Mouse (Mus musculus): ENCODE data around the gene Rnf167.

Rnf167 gene

GRCm38 (mm10) chr11:70655571-70656455, 8.8 kb downstream of the Rnf167 start:
- DNase-seq (ENCODE audit: low read depth) = no peak

- no peak for DNase-seq (ENCODE audit: low read depth)
Observed at GRCm38 (mm10) chr11:70656456-70656927, 9.5 kb downstream of the Rnf167 start.

- no peak for DNase-seq (ENCODE audit: low read depth)
Observed at GRCm38 (mm10) chr11:70656964-70657363, 9.9 kb downstream of the Rnf167 start, which contains the start of gene Eno3. Eno3 (plus strand) TSS chr11:70657202.

- no peak for DNase-seq (ENCODE audit: low read depth)
Observed at GRCm38 (mm10) chr11:70657573-70657972, 10.5 kb downstream of the Rnf167 start.

GRCm38 (mm10) chr11:70657991-70658390, 11.0 kb downstream of the Rnf167 start:
- DNase-seq (ENCODE audit: low read depth) = no peak

GRCm38 (mm10) chr11:70658521-70658920, 11.5 kb downstream of the Rnf167 start:
- no peak for DNase-seq (ENCODE audit: low read depth)

GRCm38 (mm10) chr11:70658942-70659341, 11.9 kb downstream of the Rnf167 start:
- no peak for DNase-seq (ENCODE audit: low read depth)

- DNase-seq (ENCODE audit: low read depth) = no peak
Observed at GRCm38 (mm10) chr11:70660571-70660970, 13.5 kb downstream of the Rnf167 start.

GRCm38 (mm10) chr11:70663101-70663500, 16.1 kb downstream of the Rnf167 start:
- DNase-seq (ENCODE audit: low read depth) = no peak

- no peak for DNase-seq (ENCODE audit: low read depth)
Observed at GRCm38 (mm10) chr11:70663957-70664356, 16.9 kb downstream of the Rnf167 start.

- no peak for DNase-seq (ENCODE audit: low read depth)
Observed at GRCm38 (mm10) chr11:70664741-70665140, 17.7 kb downstream of the Rnf167 start.

GRCm38 (mm10) chr11:70666687-70667086, 19.7 kb downstream of the Rnf167 start:
- no peak for DNase-seq (ENCODE audit: low read depth)

GRCm38 (mm10) chr11:70667271-70668150, 20.5 kb downstream of the Rnf167 start:
- no peak for DNase-seq (ENCODE audit: low read depth)

GRCm38 (mm10) chr11:70668335-70668770, 21.3 kb downstream of the Rnf167 start:
- DNase-seq (ENCODE audit: low read depth) = no peak

- DNase-seq (ENCODE audit: low read depth) = peak; percentile 97
Observed at GRCm38 (mm10) chr11:70668771-70669505, 21.9 kb downstream of the Rnf167 start, which contains the start of gene Spag7. Spag7 (minus strand) TSS chr11:70669416.

GRCm38 (mm10) chr11:70669582-70670345, 22.7 kb downstream of the Rnf167 start:
- no peak for DNase-seq (ENCODE audit: low read depth)

GRCm38 (mm10) chr11:70670483-70670882, 23.4 kb downstream of the Rnf167 start:
- DNase-seq (ENCODE audit: low read depth) = no peak

- DNase-seq (ENCODE audit: low read depth) = no peak
Observed at GRCm38 (mm10) chr11:70671333-70672047, 24.5 kb downstream of the Rnf167 start.

- no peak for DNase-seq (ENCODE audit: low read depth)
Observed at GRCm38 (mm10) chr11:70674014-70674413, 27.0 kb downstream of the Rnf167 start.

- DNase-seq (ENCODE audit: low read depth) = no peak
Observed at GRCm38 (mm10) chr11:70674501-70674900, 27.5 kb downstream of the Rnf167 start.
